Mouse (Mus musculus): Measurements from ENCODE around the gene 1700001K19Rik.
"Not testable (repeated sequence)": the region's sequence is repeated elsewhere in the genome, so short reads cannot be mapped to it uniquely, and the experiment has no call there.

1700001K19Rik gene

DNA sequence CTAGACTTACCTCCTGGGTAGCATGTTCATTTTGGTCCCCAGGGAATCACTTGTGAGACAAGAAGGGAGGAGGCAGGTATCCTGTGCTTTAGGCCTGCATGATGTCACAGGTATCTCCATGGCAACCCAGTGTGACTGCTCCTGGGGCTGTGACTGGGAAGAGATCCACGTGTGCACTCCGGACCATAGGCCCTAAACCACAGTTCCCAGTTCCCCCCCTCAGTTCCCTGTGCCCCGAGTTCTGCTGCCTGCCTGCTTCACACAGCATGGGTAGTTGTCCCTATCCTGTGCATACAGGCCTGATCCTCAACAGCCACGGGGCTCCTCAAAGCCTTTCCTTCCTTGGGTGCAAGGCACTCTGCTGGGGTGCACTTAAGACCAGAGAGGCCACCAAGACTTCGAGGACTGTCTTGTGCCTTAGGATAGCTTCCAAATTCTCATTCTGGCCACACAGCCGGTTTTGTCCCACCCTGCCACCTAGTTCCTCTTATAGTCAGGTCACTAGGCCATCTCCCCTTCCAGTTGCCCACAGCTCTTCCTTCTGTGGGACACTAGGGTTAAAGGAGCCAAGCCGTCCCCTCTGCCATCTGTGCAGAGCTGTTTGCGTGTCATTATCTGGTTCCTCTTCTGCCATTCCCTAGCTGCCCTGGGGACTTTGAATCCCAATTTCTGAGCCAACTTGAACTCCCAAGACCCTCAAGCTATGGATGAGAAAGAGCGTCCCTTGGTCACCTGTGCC lies at the start of gene 1700001K19Rik:
TSS of gene 1700001K19Rik (minus strand) at position 59 of the 739 bp plus-strand sequence.
- no peak for DNase-seq (ENCODE audit: extremely low read depth, low read depth)

DNA sequence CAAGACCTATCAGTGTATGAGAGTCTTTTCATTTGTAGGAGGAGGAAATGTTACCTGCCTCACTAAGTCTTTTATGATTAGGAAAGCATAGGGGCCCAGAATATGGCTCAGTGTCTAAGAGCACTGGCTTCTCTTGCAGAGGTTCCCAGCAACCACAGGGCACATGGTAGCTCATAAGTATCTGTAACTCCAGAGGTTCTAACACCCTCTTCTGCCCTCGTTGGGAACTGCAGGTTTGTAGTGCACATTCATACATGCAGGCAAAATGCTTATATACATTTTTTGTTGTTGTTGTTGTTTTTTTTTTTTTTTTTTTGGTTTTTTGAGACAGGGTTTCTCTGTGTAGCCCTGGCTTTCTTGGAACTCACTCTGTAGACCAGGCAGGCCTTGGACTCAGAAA lies 44.0 kb upstream of the 1700001K19Rik start:
- DNase-seq (ENCODE audit: extremely low read depth, low read depth) = no peak

DNA sequence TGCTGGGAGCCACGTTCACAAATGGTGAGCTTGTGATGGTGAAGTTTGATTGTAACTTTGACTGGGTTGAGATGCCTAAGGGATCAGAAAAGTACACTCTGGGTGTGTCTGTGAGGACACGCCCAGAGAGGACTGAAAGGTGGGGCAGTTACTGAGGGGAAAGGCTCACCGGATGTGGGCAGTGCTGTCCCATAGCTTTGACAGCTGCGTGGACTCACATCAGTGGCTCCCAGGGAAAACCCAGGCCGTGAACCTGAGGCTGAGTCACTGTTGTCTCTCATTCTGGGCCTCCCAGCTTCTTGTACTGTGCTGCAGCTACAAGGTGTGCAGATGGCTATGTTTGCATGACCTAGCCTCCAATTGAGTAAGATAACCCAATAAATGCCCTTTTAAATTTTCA lies 43.1 kb upstream of the 1700001K19Rik start:
- DNase-seq (ENCODE audit: extremely low read depth, low read depth) = no peak

DNA sequence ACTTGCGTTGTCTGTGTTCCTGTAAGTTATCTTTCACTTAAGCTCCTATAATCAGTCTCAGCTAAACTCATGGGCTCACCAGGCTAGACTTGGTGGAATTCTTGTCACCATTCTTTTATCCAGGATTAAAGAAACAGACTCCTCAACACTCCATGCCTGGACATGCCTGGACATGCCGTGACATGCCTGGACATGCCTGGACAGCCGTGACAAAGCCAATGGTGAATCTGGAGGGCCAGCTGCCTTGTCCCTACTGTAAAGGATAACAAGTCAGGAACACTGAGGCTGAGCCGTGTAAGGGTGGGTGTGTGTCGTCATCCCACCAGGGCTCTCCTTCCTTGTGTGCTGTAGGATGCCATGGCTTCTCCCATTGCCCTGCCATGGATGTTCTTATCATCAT lies 42.6 kb upstream of the 1700001K19Rik start:
- DNase-seq (ENCODE audit: extremely low read depth, low read depth) = no peak

DNA sequence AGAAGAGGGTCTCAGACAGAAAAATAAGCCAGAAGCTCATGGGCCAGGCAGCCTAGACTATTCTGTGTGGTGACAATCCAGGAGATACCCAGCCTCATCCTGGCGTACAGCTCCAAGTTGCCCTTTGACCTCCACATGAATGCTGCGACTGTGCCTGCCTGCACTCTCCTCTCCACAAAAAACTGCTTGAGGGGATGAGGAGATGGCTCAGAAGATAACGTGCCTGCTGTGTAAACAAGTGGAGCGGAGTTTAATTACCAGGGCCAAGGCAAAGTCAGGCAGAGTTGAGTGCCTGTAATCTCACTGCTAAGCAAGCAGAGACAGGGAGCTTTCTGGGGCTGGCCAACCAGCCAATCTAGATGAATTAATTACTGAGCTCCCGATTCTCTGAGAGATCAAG lies 33.6 kb upstream of the 1700001K19Rik start:
- no peak for DNase-seq (ENCODE audit: extremely low read depth, low read depth)

DNA sequence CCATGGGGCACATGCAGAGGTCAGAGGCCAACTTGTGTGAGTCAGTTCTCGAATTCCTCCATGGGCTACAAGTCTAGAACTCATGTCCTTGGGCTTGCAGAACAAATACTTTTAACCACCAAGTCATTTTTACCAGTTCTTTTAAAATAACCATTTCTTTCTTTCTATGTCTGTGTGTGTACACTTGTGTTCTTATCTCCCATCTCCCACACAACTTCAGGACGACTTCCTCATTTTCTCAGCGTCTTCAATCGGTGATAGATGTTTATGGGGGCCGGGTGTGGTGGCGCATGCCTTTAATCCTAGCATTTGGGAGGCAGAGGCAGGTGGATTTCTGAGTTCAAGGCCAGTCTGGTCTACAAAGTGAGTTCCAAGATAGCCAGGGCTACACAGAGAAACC lies 31.8 kb upstream of the 1700001K19Rik start:
- DNase-seq (ENCODE audit: extremely low read depth, low read depth) = peak; percentile 61

DNA sequence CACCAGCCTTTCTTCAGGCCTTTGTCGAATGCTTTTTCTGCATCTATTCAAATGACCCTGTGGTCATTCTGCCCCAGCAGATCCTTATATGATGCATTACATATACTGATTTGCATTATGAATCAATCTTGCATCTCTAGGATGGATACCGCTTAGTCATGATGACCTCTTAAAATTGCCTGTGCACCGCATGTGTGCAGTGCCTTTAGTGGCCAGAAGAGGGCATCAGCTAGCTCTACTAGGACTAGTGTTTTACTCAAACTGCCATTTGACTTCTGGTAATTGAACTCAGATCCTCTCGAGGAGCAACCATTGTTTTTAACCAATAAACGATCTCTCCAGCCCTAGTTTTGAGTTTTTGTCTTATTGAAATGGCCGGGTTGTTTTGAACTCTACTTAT lies 31.4 kb upstream of the 1700001K19Rik start:
- DNase-seq (ENCODE audit: extremely low read depth, low read depth) = no peak

DNA sequence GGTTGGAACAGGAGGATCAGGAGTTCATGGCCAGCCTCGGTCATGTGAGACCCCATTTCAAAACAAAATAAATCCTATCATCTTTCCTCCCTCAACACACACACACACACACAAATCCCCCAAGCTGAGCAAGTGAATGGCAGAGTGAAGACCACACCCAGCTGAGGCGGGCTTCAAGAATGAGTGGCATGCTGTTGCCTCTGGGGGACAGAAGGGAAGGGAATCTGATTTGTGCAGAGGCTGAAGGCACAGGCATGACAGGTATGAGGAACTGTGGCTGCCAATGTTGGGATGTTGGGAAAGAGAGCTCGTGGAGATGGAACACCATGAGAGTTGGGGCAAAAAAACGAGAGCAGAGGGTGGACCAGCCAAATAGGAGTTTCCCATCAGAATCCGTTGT lies 28.9 kb upstream of the 1700001K19Rik start:
- no peak for DNase-seq (ENCODE audit: extremely low read depth, low read depth)

DNA sequence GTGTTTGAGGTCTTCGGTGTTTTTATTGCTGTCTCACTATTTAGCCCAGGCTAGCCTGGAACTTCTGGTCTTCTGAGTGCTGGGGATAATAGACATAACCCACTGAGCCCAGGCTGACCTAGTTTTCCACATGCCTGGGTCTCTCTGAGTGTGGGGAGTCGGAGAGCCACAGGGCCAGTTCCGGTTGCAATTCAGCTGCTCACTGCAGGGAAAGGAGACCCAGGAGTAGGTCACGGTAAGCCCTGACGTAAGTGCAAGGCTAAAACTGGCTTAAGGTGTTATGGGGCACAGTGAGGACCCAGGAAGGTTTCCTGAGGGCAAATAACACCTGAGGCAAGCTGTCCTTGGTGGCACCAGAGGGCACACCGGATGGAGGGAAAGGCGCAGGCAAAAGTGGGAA lies 25.0 kb upstream of the 1700001K19Rik start:
- DNase-seq (ENCODE audit: extremely low read depth, low read depth) = no peak

DNA sequence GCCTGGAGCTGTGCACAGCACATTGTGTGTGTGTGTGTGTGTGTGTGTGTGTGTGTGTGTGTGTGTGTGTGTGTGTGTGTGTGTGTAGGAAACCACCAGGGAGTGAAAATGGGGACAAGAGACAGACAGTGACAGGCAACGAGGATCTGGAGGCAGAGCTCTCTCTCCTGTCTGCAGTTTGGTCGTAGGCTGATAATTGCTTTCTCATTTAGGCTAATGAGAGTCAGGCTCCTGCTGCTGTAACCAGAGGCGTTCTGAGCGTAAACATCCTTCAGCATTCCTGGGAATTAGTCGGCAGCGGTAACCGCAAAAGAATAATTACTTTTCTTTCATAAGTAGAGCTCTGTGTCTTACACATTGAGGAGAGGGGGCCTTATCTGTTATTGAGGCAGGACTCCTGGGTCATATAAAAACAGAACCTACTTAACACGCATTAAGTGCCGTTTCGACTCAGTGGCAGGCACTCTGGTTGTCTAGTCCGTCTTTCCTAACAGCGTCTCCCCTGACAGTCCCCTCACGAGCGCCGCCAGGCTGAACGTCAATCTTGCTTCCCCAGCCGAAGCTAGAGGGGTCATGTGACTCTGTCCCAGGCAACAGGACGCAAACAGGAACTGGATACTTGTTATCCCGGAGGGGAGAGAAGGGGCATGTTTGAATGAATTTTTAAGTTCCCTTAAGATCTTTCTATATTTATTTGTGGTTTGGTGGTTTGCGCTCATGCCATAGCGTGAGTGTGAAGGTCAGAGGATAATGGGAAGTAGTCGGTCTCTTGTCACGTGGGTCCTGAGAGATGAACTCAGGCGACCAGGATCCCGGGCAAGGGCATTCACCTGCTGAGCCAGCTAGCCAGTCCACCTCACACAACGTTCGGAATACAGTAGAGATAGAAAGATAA lies 24.2 kb upstream of the 1700001K19Rik start:
- DNase-seq (ENCODE audit: extremely low read depth, low read depth) = peak; percentile 86

DNA sequence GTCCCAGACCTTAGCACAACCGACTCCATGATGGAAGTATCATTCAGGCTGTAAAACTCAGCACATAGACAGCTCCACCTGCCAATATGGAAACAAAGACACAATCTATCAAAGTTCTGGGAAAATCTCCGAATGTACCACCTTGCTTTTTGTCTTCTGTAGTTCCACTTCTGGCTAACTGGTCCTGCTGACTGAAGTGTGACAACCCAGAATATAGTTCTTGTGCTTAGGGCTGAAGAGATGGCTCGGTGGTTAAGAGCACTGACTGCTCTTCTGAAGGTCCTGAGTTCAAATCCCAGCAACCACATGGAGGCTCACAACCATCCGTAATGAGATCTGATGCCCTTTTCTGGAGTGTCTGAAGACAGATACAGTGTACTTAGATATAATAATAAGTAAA lies 23.0 kb upstream of the 1700001K19Rik start:
- DNase-seq (ENCODE audit: extremely low read depth, low read depth) = not testable (repeated sequence)

DNA sequence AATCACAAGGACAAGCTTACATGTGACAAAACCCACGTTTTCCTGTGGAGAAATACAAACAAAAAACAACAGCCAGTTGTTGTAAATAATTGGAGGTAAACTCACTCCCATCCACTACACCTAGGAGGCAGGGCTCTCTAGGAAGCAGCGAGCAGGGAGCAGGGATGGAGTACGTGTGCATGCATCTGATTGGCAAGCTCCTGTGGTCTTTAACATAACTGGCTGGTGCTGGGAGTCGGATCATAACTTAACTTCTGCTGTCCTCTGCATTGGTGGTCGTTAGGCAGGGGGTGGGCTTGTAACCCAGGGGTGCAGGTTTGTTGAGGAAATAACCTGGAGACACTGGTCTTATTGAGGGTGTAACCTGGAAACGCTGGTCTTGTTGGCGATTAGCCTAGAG lies 21.3 kb upstream of the 1700001K19Rik start:
- no peak for DNase-seq (ENCODE audit: extremely low read depth, low read depth)

DNA sequence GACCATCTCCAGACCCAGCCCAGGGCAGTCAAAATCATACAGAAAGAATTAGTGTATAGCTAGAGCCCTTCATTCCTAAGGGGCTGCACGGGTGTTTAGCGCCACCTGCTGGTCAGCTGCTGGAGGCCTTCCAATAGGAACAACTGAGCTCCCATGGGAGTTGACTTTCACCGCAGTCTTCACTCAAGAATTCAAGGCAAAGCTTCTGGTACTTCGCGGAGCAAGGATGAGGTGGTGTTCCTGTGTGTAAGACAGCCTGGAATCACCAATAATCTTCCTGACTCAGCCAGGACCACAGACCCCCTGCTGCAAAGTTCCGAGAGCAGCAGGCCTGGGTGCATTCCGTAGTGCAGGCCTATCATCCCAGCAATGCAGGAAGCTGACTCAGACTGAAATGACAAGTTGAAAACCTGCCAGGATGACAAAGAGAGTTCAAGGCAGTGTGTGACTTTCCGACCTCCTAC lies 20.6 kb upstream of the 1700001K19Rik start:
- peak; percentile 75 for DNase-seq (ENCODE audit: extremely low read depth, low read depth)

DNA sequence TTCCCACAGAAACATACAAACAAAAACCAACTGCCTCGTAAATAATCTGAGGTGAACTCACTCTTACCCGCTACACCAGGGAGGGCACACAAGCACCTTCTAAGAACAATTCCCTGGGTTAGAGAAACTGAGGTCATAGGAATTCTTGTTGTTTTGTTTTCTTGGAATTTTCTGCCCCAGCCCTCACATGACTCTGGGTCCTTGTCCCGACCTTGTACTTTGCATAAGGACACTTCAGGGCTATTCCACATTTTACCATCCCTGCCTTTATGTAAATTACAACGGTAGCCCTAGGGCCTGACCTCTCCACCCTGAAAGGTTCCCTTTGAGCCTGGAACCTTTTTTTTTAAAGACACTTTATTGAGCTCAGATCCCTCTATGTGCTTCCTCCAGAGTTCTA lies 20.1 kb upstream of the 1700001K19Rik start, which contains the start of gene Hsp90aa1:
TSS of gene Hsp90aa1 (minus strand) at position 173 of the 400 bp plus-strand sequence.
- DNase-seq (ENCODE audit: extremely low read depth, low read depth) = no peak

DNA sequence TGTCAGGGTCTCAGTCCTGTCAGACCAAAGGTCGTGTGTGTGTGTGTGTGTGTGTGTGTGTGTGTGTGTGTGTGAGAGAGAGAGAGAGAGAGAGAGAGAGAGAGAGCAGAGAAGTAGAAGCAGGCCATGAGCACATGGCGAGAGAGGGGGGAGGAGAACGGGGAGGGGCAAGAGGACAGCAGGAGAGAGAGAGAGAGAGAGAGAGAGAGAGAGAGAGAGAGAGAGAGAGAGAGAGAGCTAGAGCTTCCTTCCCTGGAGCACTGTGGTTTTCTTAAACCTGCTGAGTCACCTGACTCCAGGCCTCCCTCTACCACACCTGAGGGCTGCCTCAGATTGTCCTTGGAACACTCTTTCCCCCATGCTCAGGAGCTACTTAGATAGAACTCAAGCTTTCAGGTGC lies 18.9 kb upstream of the 1700001K19Rik start:
- DNase-seq (ENCODE audit: extremely low read depth, low read depth) = peak; percentile 70

DNA sequence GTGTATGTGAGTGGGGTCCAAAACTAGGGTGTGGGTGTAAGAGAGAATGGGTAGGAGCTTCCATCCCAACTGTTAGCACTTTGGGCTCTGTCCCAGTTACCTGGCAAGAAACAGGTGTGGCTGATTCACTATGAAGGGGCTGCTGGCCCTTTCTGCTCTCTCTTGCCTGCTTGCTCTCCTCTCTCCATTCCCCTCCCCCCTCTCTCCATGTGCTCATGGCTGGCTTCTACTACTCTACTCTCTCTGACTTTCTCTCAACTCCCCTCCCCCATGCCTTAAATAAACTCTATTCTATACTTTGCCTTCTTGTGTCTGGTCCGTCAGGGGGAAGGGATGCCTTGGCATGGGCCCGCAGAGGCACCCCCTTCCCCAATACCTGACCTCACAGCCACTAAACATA lies 18.3 kb upstream of the 1700001K19Rik start:
- no peak for DNase-seq (ENCODE audit: extremely low read depth, low read depth)

DNA sequence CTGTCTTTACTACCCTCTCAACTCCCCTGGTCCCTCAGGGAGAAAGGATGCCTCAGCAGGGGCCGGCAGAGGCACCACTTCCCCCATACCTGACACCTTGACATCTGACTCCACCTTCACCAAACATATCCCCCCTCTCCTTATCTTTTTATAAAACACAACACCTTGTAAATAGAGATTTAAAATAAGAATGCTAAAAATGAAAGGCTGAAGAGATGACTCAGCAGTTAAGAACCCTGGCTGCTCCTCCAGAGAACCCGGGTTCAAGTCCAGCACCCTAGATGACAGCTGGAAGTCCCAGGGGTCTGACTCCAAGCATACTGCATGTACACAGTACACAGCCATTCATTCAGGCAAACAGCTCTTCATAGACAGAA lies 16.7 kb upstream of the 1700001K19Rik start:
- no peak for DNase-seq (ENCODE audit: extremely low read depth, low read depth)

DNA sequence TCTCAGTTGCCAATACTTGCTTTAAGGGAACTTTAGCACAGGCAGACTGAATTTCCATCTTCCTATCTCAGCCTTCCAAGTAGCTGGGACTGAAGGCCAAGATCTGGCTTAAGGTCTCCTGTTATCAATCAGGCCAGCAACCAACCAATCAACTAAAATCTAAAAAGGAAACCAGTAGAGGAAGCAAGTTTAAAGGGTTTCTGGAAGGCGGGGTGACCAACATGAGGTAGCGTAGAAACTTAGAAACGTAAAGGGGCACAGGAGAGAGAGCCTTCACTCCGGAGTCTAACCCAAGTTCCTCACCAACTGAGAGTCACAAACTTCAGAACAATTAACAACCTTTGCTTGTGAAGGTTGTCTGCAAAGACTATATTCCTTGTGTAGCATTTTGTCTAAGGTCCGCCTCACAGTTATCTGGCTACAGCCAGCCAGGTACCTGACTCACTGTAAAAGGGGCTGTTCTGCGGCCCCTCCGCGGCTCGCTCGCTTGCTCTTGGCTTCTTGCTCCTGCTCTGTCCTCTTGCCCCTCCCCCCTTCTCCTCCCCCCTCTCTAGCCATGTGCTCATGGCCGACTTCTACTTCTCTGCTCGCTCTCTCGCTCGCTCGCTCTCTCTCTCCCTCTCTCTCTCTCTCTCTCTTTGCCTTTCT lies 16.2 kb upstream of the 1700001K19Rik start:
- DNase-seq (ENCODE audit: extremely low read depth, low read depth) = peak; percentile 89

DNA sequence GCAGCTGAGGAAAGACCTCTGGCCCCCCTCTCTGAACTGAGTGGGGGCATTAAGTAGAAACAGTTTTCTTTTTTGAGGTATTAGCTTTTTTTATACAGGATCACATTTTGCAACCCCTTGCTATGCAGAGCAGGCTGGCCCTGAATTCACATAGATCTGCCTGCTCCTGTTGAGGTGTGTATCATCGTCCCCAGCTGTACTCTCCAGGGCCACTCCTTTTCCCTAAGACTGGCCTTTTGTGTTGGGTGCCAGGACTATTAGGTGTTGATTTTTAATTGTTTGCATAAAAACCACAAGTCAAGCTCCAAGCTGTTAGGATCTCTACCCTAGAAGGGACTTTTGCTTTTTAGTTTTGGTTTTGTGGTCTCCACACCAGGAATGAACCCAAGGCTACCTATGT lies 15.7 kb upstream of the 1700001K19Rik start:
- DNase-seq (ENCODE audit: extremely low read depth, low read depth) = no peak

DNA sequence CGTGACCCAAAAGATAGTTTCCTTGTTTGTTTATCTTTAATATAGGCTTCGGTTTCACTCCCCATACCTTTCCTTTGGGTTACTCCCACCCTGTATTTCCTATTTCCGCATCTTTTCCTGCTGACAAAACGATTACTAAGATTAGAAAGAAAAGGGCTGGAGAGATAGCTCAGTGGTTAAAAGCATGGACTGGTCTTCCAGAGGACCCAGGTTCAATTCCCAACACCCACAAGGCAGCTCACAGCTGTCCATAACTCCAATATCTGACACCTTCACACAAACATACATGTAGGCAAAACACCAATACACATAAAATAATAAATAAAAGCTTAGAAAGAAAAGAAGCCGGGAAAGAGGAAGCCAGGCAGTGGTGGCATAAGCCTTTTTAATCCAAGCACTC lies 15.0 kb upstream of the 1700001K19Rik start:
- DNase-seq (ENCODE audit: extremely low read depth, low read depth) = no peak

DNA sequence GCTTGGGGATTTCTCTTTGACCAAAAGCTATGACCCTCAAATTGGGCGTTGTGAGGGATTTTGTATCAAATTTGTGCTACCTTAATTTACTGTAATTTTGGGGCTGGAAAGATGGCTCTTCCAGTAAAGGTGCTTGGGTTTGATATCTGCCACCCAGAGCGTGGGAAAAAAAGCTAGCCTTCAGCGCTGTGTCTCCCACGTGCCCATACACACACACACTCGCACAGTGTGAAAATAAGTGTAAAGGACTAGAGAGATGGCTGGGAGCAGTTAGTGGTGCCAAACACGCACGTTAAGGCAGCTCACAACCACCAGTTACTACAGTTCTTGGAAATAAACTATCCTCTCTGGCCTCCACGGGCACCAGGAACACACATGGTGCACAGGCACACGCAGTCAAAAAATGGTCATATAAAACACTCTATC lies 14.6 kb upstream of the 1700001K19Rik start:
- DNase-seq (ENCODE audit: extremely low read depth, low read depth) = no peak
